Mouse (Mus musculus): Measurements from ENCODE around the gene Arhgef5.

DNA sequence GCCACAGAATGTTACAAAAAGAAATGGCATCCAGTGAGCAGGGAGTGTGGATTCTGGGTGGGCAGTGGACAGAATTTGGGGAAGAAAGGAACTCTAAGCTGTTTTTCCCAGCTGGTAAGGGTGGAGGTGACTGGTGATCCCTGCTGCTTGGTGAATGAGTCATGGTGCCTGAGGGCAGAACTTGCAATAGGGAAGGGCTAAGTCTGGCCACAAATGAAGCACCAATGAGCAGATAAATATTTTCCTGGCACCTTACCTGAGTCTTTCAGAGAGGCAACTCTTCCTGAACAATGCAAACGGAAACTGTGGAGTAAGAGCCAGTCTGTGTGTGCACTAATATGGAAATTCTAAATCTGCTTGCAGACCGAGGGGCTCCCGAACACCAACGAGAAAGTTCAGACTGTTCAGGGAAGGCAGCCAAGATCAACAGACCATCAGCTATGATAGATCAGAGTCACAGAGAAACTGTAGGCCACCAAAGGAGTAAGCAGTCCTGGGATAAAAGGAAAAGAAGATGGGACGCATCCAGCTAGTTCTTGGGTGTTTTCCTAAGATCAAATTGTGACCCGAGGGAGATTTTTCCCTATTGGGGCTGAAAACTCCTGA lies 27.2 kb downstream of the Arhgef5 start:
- TF ChIP-seq CTCF (IDR thresholded peaks at IDR 0.05) (no peak), EP300 (IDR thresholded peaks at IDR 0.05) (peak; percentile 16; the same call in 1 of the 2 replicates)
